Mouse (Mus musculus): ENCODE results near the gene Olfr1496. TPM values are rescaled to one million over a fixed set of nuclear protein-coding genes. Genes with fewer than 3 reads are reported as not detected.
"Not testable (repeated sequence)": the region's sequence is repeated elsewhere in the genome, so short reads cannot be mapped to it uniquely, and the experiment has no call there.

Gene Olfr1496
- total RNA-seq (2021): not detected
- long read RNA-seq: 0 reads

DNA sequence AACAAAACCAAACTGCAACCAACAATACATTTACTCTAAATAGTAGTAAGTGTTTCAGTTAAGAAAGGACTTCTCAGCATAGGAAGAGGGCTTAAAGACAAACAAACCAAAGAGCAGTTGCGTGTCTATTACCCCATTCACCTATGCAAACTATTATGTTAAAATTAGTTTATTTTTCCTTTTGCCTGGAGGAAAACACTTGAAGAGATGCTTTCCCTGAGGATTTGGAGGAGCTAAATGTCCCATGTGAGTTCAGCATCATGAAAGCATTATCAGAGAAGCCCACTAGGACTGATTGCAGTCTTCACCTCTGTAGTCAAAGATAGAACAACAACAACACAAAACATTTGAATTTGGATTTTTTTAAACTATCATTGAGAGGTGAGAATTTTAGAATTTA is at the start of gene Olfr1496:
TSS of gene Olfr1496 (plus strand) at position 301 of the 400 bp plus-strand sequence.
- DNase-seq (ENCODE audit: low spot score in 2 of 2): no peak

DNA sequence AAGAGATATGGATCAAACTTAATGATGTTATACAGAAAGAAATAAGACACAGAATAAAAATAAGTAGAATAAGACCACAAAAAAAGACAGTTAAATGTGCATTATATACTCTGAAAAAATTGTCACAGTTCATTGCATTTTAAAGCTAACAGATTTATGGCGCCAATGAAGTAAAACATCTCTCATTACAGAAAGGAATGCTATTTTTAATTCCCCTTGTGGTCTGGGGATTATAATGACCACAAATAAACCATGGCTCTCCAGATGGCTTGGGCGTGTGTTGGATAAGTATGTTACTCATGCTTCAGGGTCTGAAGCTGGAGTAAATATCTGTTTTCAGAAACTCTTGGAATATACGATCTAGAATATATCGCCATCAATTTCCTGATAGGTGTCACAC is 38.2 kb upstream of the Olfr1496 start, which contains the start of gene Olfr1494:
TSS of gene Olfr1494 (plus strand) at position 301 of the 400 bp plus-strand sequence.
- DNase-seq (ENCODE audit: low spot score in 2 of 2): no peak

DNA sequence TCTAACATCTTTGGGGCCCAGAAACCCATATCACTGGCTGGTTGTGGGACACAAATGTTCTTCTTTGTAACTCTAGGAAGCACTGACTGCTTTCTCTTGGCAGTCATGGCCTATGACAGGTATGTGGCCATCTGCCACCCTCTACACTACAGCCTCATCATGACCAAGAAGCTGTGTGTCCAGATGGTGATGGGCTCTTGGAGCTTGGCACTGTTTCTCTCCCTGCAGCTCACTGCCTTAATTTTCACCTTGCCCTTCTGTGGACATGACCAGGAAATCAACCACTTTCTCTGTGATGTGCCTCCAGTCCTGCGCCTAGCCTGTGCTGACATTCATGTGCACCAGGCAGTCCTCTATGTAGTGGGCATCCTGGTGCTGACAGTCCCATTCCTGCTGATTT is 28.3 kb upstream of the Olfr1496 start:
- no peak for DNase-seq (ENCODE audit: low spot score in 2 of 2)

DNA sequence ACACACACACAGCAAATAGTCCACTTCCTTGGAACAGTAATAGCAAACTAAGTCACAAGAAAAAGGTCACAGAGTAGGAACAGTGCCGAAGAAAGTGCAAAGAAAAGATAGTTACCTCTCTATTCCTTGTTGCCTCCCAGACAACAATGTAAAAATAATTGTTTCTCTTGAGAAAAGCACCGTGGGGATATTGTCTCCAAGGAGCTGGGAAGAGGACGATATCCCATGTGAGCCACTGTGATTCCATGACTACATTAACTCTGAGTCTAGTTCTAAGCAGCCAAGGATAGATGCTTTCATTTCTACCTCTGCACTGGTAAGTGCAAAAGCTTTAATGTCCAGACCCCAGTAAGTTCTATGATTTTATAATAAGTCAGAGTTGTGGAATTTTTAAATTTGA is 13.4 kb upstream of the Olfr1496 start, which contains the start of gene Olfr1495:
TSS of gene Olfr1495 (plus strand) at position 301 of the 400 bp plus-strand sequence.
- no peak for DNase-seq (ENCODE audit: low spot score in 2 of 2)

DNA sequence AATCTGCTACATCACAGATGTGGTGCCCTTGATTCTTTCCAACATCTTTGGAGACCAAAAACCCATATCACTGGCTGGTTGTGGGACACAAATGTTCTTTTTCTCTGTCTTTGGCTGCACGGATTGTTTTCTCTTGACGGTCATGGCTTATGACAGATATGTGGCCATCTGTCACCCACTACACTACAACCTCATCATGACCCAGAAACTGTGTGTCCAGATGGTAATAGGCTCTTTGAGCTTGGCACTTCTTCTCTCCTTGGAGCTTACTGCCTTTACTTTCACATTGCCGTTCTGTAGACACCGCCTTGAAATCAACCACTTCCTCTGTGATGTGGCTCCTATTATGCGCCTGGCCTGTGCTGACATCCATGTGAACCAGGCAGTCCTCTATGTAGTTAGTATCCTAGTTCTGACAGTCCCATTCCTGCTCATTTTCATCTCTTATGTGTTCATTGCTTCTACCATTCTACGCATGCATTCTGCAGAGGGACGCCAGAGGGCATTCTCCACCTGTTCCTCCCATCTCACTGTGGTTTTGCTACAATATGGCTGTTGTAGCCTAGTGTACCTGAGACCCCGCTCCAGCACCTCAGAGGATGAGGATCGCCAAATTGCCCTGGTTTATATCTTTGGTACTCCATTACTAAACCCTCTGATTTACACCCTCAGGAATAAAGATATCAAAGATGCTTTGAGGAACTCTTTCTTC is 9.0 kb upstream of the Olfr1496 start:
- DNase-seq (ENCODE audit: low spot score in 2 of 2): no peak

DNA sequence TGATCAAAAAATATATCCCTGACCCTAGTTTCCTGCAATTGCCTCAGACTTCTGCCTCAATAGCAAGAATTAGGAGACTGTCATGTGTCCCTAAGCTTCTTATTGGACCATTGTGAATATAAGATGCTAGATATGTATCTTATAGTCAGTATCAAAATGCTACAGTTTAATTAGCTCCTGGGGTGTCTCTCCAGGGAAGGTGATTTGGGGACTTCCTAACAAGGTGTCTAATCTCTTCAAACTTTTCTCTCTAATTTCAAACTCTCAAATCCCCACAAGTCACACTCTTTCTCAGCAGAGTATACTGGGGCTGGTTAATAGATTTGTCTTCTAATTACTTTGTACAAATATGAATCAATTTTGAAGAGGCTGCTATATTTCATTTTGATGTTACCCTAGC is 20.4 kb downstream of the Olfr1496 start, which contains the start of gene Olfr1497:
TSS of gene Olfr1497 (minus strand) at position 101 of the 400 bp plus-strand sequence.
- no peak for DNase-seq (ENCODE audit: low spot score in 2 of 2)

DNA sequence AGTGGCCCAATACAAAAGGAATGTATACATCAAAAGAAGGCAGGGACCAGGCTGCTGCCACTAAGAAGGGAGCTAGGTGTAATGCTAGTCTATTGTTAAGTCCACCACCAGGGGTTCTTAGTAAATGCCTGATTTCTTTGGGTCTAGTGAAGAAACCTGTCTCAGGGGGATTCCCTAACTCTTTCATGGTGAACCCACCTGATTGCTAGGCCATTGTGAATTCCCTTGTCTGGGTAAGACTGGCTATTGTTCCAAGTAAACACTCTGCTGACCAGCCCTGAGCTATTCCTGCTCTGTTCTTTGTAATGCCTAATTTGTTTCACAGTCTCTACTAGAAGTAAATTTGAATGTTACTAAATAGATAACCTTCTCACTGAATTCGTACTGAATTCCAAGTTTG is 27.8 kb downstream of the Olfr1496 start:
- not testable (repeated sequence) for DNase-seq (ENCODE audit: low spot score in 2 of 2)

DNA sequence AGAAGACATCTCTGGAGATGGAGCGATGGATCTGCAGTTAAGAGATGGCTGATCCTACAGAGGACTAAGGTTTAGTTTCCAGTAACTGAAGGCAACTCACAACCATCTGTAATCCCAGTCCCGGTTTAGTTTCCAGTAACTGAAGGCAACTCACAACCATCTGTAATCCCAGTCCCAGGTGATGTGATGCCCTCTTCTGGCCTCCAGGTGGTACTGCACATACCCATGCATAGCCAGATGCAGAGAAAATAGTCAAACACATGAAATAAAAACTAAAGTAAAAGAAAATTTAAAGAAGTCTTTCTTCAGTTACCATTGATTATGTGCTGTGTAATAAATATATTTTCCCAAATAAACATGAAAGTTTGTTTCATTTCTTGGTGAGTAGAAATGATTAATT is 35.1 kb downstream of the Olfr1496 start:
- no peak for DNase-seq (ENCODE audit: low spot score in 2 of 2)

DNA sequence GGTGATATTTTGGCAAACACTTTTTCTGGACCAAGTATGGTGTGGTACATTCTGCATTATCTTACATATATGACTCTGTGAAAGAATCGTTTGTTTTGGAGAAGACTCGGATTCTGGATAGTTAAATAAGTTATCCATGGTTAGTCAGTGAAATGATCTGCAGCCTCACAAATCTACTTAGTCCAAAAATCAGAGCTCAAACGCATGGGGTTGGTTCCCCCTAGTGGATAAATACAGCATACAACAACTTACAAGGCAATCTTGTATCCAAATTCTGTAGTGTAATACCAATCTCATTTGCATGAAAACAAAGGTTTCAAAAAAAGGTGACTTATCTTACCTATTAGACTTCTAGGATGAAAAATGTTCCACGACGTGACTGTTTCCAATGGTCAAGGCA is 41.1 kb downstream of the Olfr1496 start:
- DNase-seq (ENCODE audit: low spot score in 2 of 2): peak in 1 of 2 experiments; percentile 15

DNA sequence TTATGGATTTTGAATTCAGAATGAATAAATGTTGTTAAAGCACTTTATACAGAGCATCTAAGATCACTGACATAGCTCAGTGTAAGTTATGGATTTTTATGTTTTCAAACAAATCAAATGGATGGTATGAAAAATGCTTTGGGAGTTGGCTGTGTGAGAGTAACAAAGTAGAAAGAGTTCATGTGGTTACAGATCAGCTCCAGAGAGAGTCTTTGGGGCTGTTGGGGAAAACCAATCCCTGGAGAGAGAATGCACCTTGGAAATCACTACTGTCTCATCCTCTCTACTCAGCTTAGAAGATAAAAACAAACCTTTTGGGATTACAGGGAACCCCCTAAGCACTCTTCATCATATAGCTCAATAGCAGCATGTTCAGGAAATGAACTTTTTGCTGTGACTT is 41.7 kb downstream of the Olfr1496 start, which contains the start of gene Olfr1499:
TSS of gene Olfr1499 (minus strand) at position 101 of the 400 bp plus-strand sequence.
- DNase-seq (ENCODE audit: low spot score in 2 of 2): no peak

DNA sequence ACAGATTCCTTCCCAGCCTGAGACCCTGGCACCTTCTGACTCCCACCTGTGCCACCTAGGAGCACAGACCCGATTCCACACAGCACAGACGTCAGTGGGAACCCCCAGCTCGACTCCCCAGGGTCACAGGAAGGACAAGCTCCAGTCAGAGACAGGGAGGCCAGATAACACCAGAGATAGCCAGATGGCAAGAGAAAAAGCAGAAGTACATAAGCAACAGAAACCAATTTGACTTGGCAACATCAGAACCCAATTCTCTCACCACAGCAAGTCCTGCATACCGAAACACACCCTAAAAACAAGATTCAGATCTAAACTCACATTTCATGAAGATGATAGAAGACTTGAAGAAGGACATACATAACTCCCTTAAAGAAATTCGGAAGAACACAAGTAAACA is 43.2 kb downstream of the Olfr1496 start:
- DNase-seq (ENCODE audit: low spot score in 2 of 2): no peak

DNA sequence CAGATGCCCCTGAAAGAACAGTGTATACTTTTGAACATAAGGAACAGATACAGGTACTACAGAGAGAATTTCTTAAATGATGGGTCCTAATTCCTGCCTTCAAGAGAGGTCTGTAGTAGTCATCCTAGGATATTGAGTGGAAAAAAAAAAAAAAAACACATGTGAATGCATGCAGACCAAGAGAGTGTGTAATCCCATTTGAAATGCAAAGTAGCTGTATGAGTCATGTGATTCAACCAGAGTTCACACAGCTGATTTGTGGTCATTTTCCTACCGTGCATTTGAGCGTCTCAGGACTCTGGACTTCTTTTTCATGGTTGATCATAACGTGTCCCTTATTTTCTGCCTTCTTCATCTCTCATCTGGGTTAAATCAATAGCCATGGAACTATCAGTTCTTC is 50.8 kb downstream of the Olfr1496 start:
- no peak for DNase-seq (ENCODE audit: low spot score in 2 of 2)

DNA sequence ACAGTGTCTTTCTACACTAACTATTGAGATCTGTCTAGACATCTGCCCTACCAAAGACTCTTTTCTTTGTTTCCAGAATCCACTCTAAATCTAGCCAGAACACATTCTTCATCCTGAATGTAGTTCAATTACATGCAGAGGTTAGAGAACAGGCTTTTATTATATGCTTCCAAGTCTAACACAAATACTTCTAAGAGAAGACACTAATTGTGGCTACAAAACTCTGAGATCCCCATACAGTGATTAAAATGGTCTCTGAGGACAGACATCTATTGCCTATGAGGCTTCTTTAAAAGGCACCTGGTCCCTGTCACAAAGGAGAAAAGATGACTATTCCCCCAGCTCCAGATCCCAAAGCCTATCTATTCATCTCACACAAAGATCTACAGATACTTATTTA is 52.7 kb downstream of the Olfr1496 start, which contains the start of gene Olfr1500:
TSS of gene Olfr1500 (minus strand) at position 101 of the 400 bp plus-strand sequence.
- DNase-seq (ENCODE audit: low spot score in 2 of 2): no peak

Other genes starting within 250 kb of the Olfr1496 start
- gene Olfr1480, start 250.0 kb upstream of the Olfr1496 start, total RNA-seq (2021): not detected
- not detected for gene Olfr1484, start 194.4 kb upstream of the Olfr1496 start, total RNA-seq (2021)
- gene Olfr1487, start 160.5 kb upstream of the Olfr1496 start, total RNA-seq (2021): not detected
- gene Olfr1489, start 146.3 kb upstream of the Olfr1496 start, total RNA-seq (2021): not detected
- not detected for gene Olfr1490, start 126.8 kb upstream of the Olfr1496 start, total RNA-seq (2021)
- not detected for gene Olfr1491, start 80.6 kb upstream of the Olfr1496 start, total RNA-seq (2021)
- gene Olfr1493-ps1, start 54.6 kb upstream of the Olfr1496 start, total RNA-seq (2021): not detected
- gene Olfr1494, start 38.1 kb upstream of the Olfr1496 start, total RNA-seq (2021): not detected
- not detected for gene Olfr1495, start 13.3 kb upstream of the Olfr1496 start, total RNA-seq (2021)
- gene Olfr1497, start 20.3 kb downstream of the Olfr1496 start, total RNA-seq (2021): not detected
- not detected for gene Olfr1499, start 41.6 kb downstream of the Olfr1496 start, total RNA-seq (2021)
- not detected for gene Olfr1500, start 52.6 kb downstream of the Olfr1496 start, total RNA-seq (2021)
- not detected for gene Olfr1501, start 72.8 kb downstream of the Olfr1496 start, total RNA-seq (2021)
- not detected for gene Olfr1502, start 83.9 kb downstream of the Olfr1496 start, total RNA-seq (2021)
- not detected for gene Olfr1504, start 120.0 kb downstream of the Olfr1496 start, total RNA-seq (2021)
- gene Olfr1505, start 135.7 kb downstream of the Olfr1496 start, total RNA-seq (2021): not detected